Comparison of ENCODE assay signal across 9 mouse cellular contexts in the genomic region with DNA sequence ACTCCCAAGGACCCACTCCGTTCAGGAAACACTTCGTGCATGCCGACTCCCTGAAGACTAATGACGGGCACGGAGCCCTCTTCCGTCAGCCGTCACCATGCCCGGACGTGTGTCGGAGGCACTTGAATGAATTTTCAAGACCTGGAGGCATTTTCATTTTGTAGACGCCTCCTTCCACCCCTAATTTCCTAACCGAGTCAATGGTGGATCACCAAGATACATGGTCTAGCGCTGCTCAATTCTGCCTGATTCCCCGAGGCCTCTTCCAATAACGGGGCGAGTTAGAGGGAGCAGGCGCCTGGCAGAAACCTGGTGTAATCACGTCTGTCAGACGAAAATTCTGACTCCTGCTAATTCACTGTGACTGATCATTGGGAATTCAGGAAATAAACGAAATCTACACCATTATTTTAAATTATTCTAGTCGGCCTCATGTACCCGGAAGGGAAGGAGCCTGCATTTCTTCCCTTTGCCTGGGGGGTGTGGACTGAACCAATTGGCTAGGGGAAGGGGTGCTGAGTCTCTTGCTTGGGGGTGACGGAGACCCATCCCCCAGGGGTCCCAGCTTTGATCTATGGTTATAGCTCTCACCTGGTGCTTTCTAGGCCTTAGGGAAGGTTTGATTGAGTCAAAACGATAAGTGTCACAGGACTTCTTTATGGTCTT.
A peak's percentile ranks its signal among the peaks of the same experiment; 100 is the strongest.
DNase-seq lines count a peak whose midpoint lies in the region; ATAC-seq lines count a peak whose summit lies in the region.
"Had no signal": no experiment of that assay in that cellular context is flagged by ENCODE, and none has a peak within 500 bp of the region (broad histone marks: within the 10 kb centered on the region; RNA-seq: fewer than 3 reads in every experiment).

No protein-coding gene starts in this region.

- H3K9ac ChIP-seq in neural tube, embryonic 11.5 days (ENCODE audit: low read length), result no peak overlapping the region
- no peak overlapping the region for H3K9ac ChIP-seq in hindbrain, embryonic 15.5 days
- H3K9ac ChIP-seq: heart, embryonic 15.5 days had no signal

- no peak overlapping the region for H3K4me2 ChIP-seq in neural tube, embryonic 11.5 days (ENCODE audit: low read depth)
- H3K4me2 ChIP-seq in hindbrain, embryonic 15.5 days, result peak overlapping the region; percentile 46
- H3K4me2 ChIP-seq: heart, embryonic 15.5 days had no signal

- H3K4me3 ChIP-seq in neural tube, embryonic 11.5 days (ENCODE audit: low read depth, low read length), result no peak overlapping the region
- peak overlapping the region; percentile 24 for H3K4me3 ChIP-seq in hindbrain, embryonic 15.5 days
- H3K4me3 ChIP-seq: heart, embryonic 15.5 days had no signal

- intact Hi-C loops in left cerebral cortex, postnatal 36 days (cut with DNase I), result no loop called here

- no peaks in the 10 kb centered on the region for H3K27me3 ChIP-seq in neural tube, embryonic 11.5 days (ENCODE audit: control insufficient read depth, insufficient read depth, low read length)
- no peaks in the 10 kb centered on the region for H3K27me3 ChIP-seq in hindbrain, embryonic 15.5 days

- H3K9me3 ChIP-seq in neural tube, embryonic 11.5 days (ENCODE audit: control insufficient read depth, low read length), result no peaks in the 10 kb centered on the region
- H3K9me3 ChIP-seq in hindbrain, embryonic 15.5 days, result no peaks in the 10 kb centered on the region
- H3K9me3 ChIP-seq: heart, embryonic 15.5 days had no signal

- ATAC-seq in neural tube, embryonic 11.5 days (ENCODE audit: insufficient read depth, low FRiP score, low TSS enrichment), result peak; percentile 59; the same call in 1 of the 2 replicates
- peak; percentile 72 for ATAC-seq in hindbrain, embryonic 15.5 days (ENCODE audit: low FRiP score, low read depth)

- peak overlapping the region; percentile 39; the same call in 1 of the 2 replicates for H3K27ac ChIP-seq in neural tube, embryonic 11.5 days (ENCODE audit: low read depth, low read length)
- H3K27ac ChIP-seq in hindbrain, embryonic 15.5 days (replicated peaks), result peak overlapping the region; percentile 59
- H3K27ac ChIP-seq: heart, embryonic 15.5 days had no signal

- H3K36me3 ChIP-seq in neural tube, embryonic 11.5 days (ENCODE audit: control insufficient read depth, insufficient read depth, low read length), result no peaks in the 10 kb centered on the region
- H3K36me3 ChIP-seq in hindbrain, embryonic 15.5 days, result no peaks in the 10 kb centered on the region
- H3K36me3 ChIP-seq: heart, embryonic 15.5 days had no signal

- peak; percentile 46 for DNase-seq in neural tube, embryonic 11.5 days (ENCODE audit: low spot score)
- no peak for DNase-seq in neural tube, embryonic 10.5 days (ENCODE audit: extremely low spot score, low spot score)
- DNase-seq in left cerebral cortex, postnatal 36 days (ENCODE audit: low spot score in 2 of 2), result peak; percentile 19 to 23
- peak; percentile 45 for DNase-seq in right cerebral cortex, postnatal 4 days
- DNase-seq in gastrocnemius, postnatal 4 days (ENCODE audit: low spot score in 2 of 2), result no peak
- DNase-seq in spleen, postnatal 14 days (ENCODE audit: low spot score in 2 of 2), result no peak
- DNase-seq: lung, adult 18-20 months had no signal

- 63% methylated on average over 24 of the region's 24 CpGs for WGBS in neural tube, embryonic 11.5 days
- WGBS in hindbrain, embryonic 15.5 days, result 39% methylated on average over 24 of the region's 24 CpGs

- H3K4me1 ChIP-seq in neural tube, embryonic 11.5 days (ENCODE audit: control insufficient read depth, insufficient read depth, low read length), result no peaks in the 10 kb centered on the region
- H3K4me1 ChIP-seq in hindbrain, embryonic 15.5 days (replicated peaks), result peaks cover 30% of the 10 kb centered on the region
- H3K4me1 ChIP-seq: heart, embryonic 15.5 days had no signal

Comparison
In these comparisons a context has a peak if more than half of its experiments do, and no peak if none do; other contexts are left out.
1. DNase-seq: peak in neural tube, embryonic 11.5 days (single experiment), left cerebral cortex, postnatal 36 days (2 of 2) and right cerebral cortex, postnatal 4 days (single experiment); none in neural tube, embryonic 10.5 days (single experiment), gastrocnemius, postnatal 4 days (0 of 2) and spleen, postnatal 14 days (0 of 2).